Mouse (Mus musculus): ENCODE measurements around the gene Slc25a5. TPM values are rescaled to one million over a fixed set of nuclear protein-coding genes. Genes with fewer than 3 reads are reported as not detected.
A peak's percentile ranks its signal among the peaks of the same experiment; 100 is the strongest.

Slc25a5 gene
- polyA plus RNA-seq, 1 experiment from 2014 or later: 691 TPM

- no peak for ATAC-seq (ENCODE audit: insufficient read depth, low FRiP score)
- Histone ChIP-seq H3K9ac (ENCODE audit: low read length) (no peak overlapping the region), H3K9me3 (replicated peaks; ENCODE audit: control insufficient read depth, low read length) (no peaks in the 10 kb centered on the region), H3K4me1 (ENCODE audit: control insufficient read depth, insufficient read depth, low read length) (peaks cover 4% of the 10 kb centered on the region; the same call in 1 of the 2 replicates), H3K36me3 (ENCODE audit: control insufficient read depth, insufficient read depth, low read length) (no peaks in the 10 kb centered on the region), H3K4me3 (replicated peaks; ENCODE audit: low read length) (no peak overlapping the region), H3K27me3 (ENCODE audit: control insufficient read depth, insufficient read depth, low read length) (no peaks in the 10 kb centered on the region), H3K4me2 (ENCODE audit: low read depth, low read length) (no peak overlapping the region), H3K27ac (ENCODE audit: low read length) (no peak overlapping the region)
- WGBS: 36% methylated on average over 5 of the region's 5 CpGs
Measured at GRCm38 (mm10) chrX:36811377-36811776, 15.9 kb downstream of the Slc25a5 start.

- no peaks in the 10 kb centered on the region for H3K36me3 ChIP-seq (ENCODE audit: control insufficient read depth, insufficient read depth, low read length)
- H3K27me3 ChIP-seq (ENCODE audit: control insufficient read depth, insufficient read depth, low read length): no peaks in the 10 kb centered on the region
- peak; percentile 65; the same call in 1 of the 2 replicates for ATAC-seq (ENCODE audit: insufficient read depth, low FRiP score)
- H3K9me3 ChIP-seq (replicated peaks; ENCODE audit: control insufficient read depth, low read length): no peaks in the 10 kb centered on the region
- H3K4me3 ChIP-seq (replicated peaks; ENCODE audit: low read length): no peak overlapping the region
- H3K9ac ChIP-seq (ENCODE audit: low read length): no peak overlapping the region
- no peaks in the 10 kb centered on the region; the same call in 1 of the 2 replicates for H3K4me1 ChIP-seq (ENCODE audit: control insufficient read depth, insufficient read depth, low read length)
- peak overlapping the region; percentile 41 for H3K27ac ChIP-seq (ENCODE audit: low read length)
- 67% methylated on average over 8 of the region's 8 CpGs for WGBS
- no peak overlapping the region for H3K4me2 ChIP-seq (ENCODE audit: low read depth, low read length)
Measured at GRCm38 (mm10) chrX:36814161-36814836, 18.8 kb downstream of the Slc25a5 start.

- no peaks in the 10 kb centered on the region for H3K27me3 ChIP-seq (ENCODE audit: control insufficient read depth, insufficient read depth, low read length)
- no peak overlapping the region for H3K27ac ChIP-seq (ENCODE audit: low read length)
- no peak overlapping the region for H3K4me3 ChIP-seq (replicated peaks; ENCODE audit: low read length)
- no peak overlapping the region for H3K9ac ChIP-seq (ENCODE audit: low read length)
- ATAC-seq (ENCODE audit: insufficient read depth, low FRiP score): no peak
- no peak overlapping the region for H3K4me2 ChIP-seq (ENCODE audit: low read depth, low read length)
- H3K4me1 ChIP-seq (ENCODE audit: control insufficient read depth, insufficient read depth, low read length): no peaks in the 10 kb centered on the region; the same call in 1 of the 2 replicates
- H3K9me3 ChIP-seq (replicated peaks; ENCODE audit: control insufficient read depth, low read length): no peaks in the 10 kb centered on the region
- WGBS: 77% methylated on average over 4 of the region's 4 CpGs
- H3K36me3 ChIP-seq (ENCODE audit: control insufficient read depth, insufficient read depth, low read length): no peaks in the 10 kb centered on the region
Measured at GRCm38 (mm10) chrX:36815022-36815421, 19.6 kb downstream of the Slc25a5 start.

GRCm38 (mm10) chrX:36815439-36815838 lies 20.0 kb downstream of the Slc25a5 start:
- H3K4me1 ChIP-seq (ENCODE audit: control insufficient read depth, insufficient read depth, low read length): no peaks in the 10 kb centered on the region; the same call in 1 of the 2 replicates
- H3K4me2 ChIP-seq (ENCODE audit: low read depth, low read length): no peak overlapping the region
- no peak overlapping the region for H3K4me3 ChIP-seq (replicated peaks; ENCODE audit: low read length)
- no peaks in the 10 kb centered on the region for H3K9me3 ChIP-seq (replicated peaks; ENCODE audit: control insufficient read depth, low read length)
- no peaks in the 10 kb centered on the region for H3K36me3 ChIP-seq (ENCODE audit: control insufficient read depth, insufficient read depth, low read length)
- no peak overlapping the region for H3K9ac ChIP-seq (ENCODE audit: low read length)
- H3K27me3 ChIP-seq (ENCODE audit: control insufficient read depth, insufficient read depth, low read length): no peaks in the 10 kb centered on the region
- 73% methylated on average over 2 of the region's 4 CpGs for WGBS
- ATAC-seq (ENCODE audit: insufficient read depth, low FRiP score): no peak
- H3K27ac ChIP-seq (ENCODE audit: low read length): no peak overlapping the region

- Histone ChIP-seq H3K4me2 (ENCODE audit: low read depth, low read length) (no peak overlapping the region; the same call in 1 of the 2 replicates), H3K9ac (ENCODE audit: low read length) (no peak overlapping the region), H3K27ac (ENCODE audit: low read length) (peak overlapping the region; percentile 83), H3K4me1 (ENCODE audit: control insufficient read depth, insufficient read depth, low read length) (no peaks in the 10 kb centered on the region; the same call in 1 of the 2 replicates), H3K36me3 (ENCODE audit: control insufficient read depth, insufficient read depth, low read length) (no peaks in the 10 kb centered on the region), H3K9me3 (replicated peaks; ENCODE audit: control insufficient read depth, low read length) (no peaks in the 10 kb centered on the region), H3K27me3 (ENCODE audit: control insufficient read depth, insufficient read depth, low read length) (no peaks in the 10 kb centered on the region), H3K4me3 (replicated peaks; ENCODE audit: low read length) (no peak overlapping the region)
- 28% methylated on average over 8 of the region's 8 CpGs for WGBS
- ATAC-seq (ENCODE audit: insufficient read depth, low FRiP score): peak; percentile 39; the same call in 1 of the 2 replicates
Measured at GRCm38 (mm10) chrX:36816368-36816899, 21.0 kb downstream of the Slc25a5 start.

- no peaks in the 10 kb centered on the region for H3K27me3 ChIP-seq (ENCODE audit: control insufficient read depth, insufficient read depth, low read length)
- peak overlapping the region; percentile 83 for H3K27ac ChIP-seq (ENCODE audit: low read length)
- no peaks in the 10 kb centered on the region; the same call in 1 of the 2 replicates for H3K4me1 ChIP-seq (ENCODE audit: control insufficient read depth, insufficient read depth, low read length)
- H3K4me3 ChIP-seq (replicated peaks; ENCODE audit: low read length): peak overlapping the region; percentile 26
- 12% methylated on average over 10 of the region's 10 CpGs for WGBS
- H3K9ac ChIP-seq (ENCODE audit: low read length): peak overlapping the region; percentile 54
- H3K4me2 ChIP-seq (ENCODE audit: low read depth, low read length): peak overlapping the region; percentile 46
- ATAC-seq (ENCODE audit: insufficient read depth, low FRiP score): peak; percentile 71
- H3K36me3 ChIP-seq (ENCODE audit: control insufficient read depth, insufficient read depth, low read length): no peaks in the 10 kb centered on the region
- H3K9me3 ChIP-seq (replicated peaks; ENCODE audit: control insufficient read depth, low read length): no peaks in the 10 kb centered on the region
Measured at GRCm38 (mm10) chrX:36816953-36817441, 21.5 kb downstream of the Slc25a5 start.

GRCm38 (mm10) chrX:36819575-36819974 lies 24.1 kb downstream of the Slc25a5 start:
- WGBS: 45% methylated on average over 4 of the region's 4 CpGs
- Histone ChIP-seq H3K9ac (ENCODE audit: low read length) (no peak overlapping the region), H3K9me3 (replicated peaks; ENCODE audit: control insufficient read depth, low read length) (no peaks in the 10 kb centered on the region), H3K27ac (ENCODE audit: low read length) (no peak overlapping the region), H3K27me3 (ENCODE audit: control insufficient read depth, insufficient read depth, low read length) (no peaks in the 10 kb centered on the region), H3K36me3 (ENCODE audit: control insufficient read depth, insufficient read depth, low read length) (no peaks in the 10 kb centered on the region), H3K4me2 (ENCODE audit: low read depth, low read length) (no peak overlapping the region), H3K4me3 (replicated peaks; ENCODE audit: low read length) (no peak overlapping the region), H3K4me1 (ENCODE audit: control insufficient read depth, insufficient read depth, low read length) (no peaks in the 10 kb centered on the region; the same call in 1 of the 2 replicates)
- no peak for ATAC-seq (ENCODE audit: insufficient read depth, low FRiP score)

- Histone ChIP-seq H3K4me1 (ENCODE audit: control insufficient read depth, insufficient read depth, low read length) (no peaks in the 10 kb centered on the region; the same call in 1 of the 2 replicates), H3K9ac (ENCODE audit: low read length) (no peak overlapping the region), H3K36me3 (ENCODE audit: control insufficient read depth, insufficient read depth, low read length) (no peaks in the 10 kb centered on the region), H3K27me3 (ENCODE audit: control insufficient read depth, insufficient read depth, low read length) (no peaks in the 10 kb centered on the region), H3K4me2 (ENCODE audit: low read depth, low read length) (no peak overlapping the region), H3K9me3 (replicated peaks; ENCODE audit: control insufficient read depth, low read length) (no peaks in the 10 kb centered on the region), H3K27ac (ENCODE audit: low read length) (no peak overlapping the region), H3K4me3 (replicated peaks; ENCODE audit: low read length) (no peak overlapping the region)
- WGBS: 21% methylated on average over 4 of the region's 4 CpGs
- ATAC-seq (ENCODE audit: insufficient read depth, low FRiP score): 0 out of 2 replicates have a peak, but pooled peaks have one; percentile 14
Measured at GRCm38 (mm10) chrX:36820201-36820600, 24.8 kb downstream of the Slc25a5 start.

Data from stomach, embryonic 16.5 days (tissue).